Mouse (Mus musculus) testis, adult 2 months (tissue): ENCODE results near the gene Magi2. TPM values are rescaled to one million over a fixed set of nuclear protein-coding genes. Genes with fewer than 3 reads are reported as not detected.

ENCODE experiments used
- H3K27ac ChIP-seq: fragments of 200-500 bp; 2 replicates; pipeline ENCODE4 v1.5.1; 2012; ENCODE audit warnings: low read depth, low read length; ENCODE audit not compliant: control insufficient read depth, insufficient read depth
- H3K27me3 ChIP-seq: fragments of 200-500 bp; 2 replicates; pipeline ENCODE4 v1.6.1; 2012; ENCODE audit warnings: mild to moderate bottlenecking, low read length, moderate library complexity; ENCODE audit not compliant: control insufficient read depth, insufficient read depth
- H3K36me3 ChIP-seq: fragments of 200-500 bp; 2 replicates; pipeline ENCODE4 v1.6.1; 2012; ENCODE audit warnings: mild to moderate bottlenecking, low read length; ENCODE audit not compliant: control insufficient read depth, insufficient read depth
- H3K4me1 ChIP-seq: fragments of 200-500 bp; 2 replicates; pipeline ENCODE4 v1.6.1; 2012; ENCODE audit warnings: low read length; ENCODE audit not compliant: control insufficient read depth, insufficient read depth
- H3K4me3 ChIP-seq: fragments of 200-500 bp; 2 replicates; pipeline ENCODE4 v1.5.1; 2012; ENCODE audit warnings: low read depth, mild to moderate bottlenecking, low read length, moderate library complexity, mixed read lengths; ENCODE audit not compliant: control insufficient read depth
- CTCF ChIP-seq: fragments of 200-500 bp; IDR thresholded peaks from 2 replicates; pipeline ENCODE4 v1.5.1; 2012; ENCODE audit warnings: low read depth, mild to moderate bottlenecking, inconsistent platforms, low read length, moderate library complexity; ENCODE audit not compliant: control insufficient read depth, insufficient read depth, insufficient replicate concordance
- POLR2A ChIP-seq: fragments of 200-500 bp; IDR thresholded peaks from 2 replicates; pipeline ENCODE4 v1.6.1; 2012; ENCODE audit warnings: low read depth, mild to moderate bottlenecking, inconsistent platforms, low read length, moderate library complexity; ENCODE audit not compliant: control insufficient read depth
- polyA plus RNA-seq: library from polyadenylated mRNA; depleted of rRNA; stranded (reverse); fragments of >200 nt; gene quantifications from 2 replicates; pipeline ENCODE4 v1.2.3, GENCODE M21; 2012

Magi2 gene
- polyA plus RNA-seq, 1 experiment: 6.3 TPM

- Histone ChIP-seq H3K36me3 (no peaks in the 10 kb centered on the region), H3K4me3 (no peak overlapping the region), H3K4me1 (no peaks in the 10 kb centered on the region), H3K27ac (no peak overlapping the region), H3K27me3 (no peaks in the 10 kb centered on the region)
- TF ChIP-seq POLR2A: no peak
- TF ChIP-seq CTCF: no peak
These were observed 1048.8 kb downstream of the Magi2 start for GRCm38 (mm10) chr5:20275632-20276031.

DNA sequence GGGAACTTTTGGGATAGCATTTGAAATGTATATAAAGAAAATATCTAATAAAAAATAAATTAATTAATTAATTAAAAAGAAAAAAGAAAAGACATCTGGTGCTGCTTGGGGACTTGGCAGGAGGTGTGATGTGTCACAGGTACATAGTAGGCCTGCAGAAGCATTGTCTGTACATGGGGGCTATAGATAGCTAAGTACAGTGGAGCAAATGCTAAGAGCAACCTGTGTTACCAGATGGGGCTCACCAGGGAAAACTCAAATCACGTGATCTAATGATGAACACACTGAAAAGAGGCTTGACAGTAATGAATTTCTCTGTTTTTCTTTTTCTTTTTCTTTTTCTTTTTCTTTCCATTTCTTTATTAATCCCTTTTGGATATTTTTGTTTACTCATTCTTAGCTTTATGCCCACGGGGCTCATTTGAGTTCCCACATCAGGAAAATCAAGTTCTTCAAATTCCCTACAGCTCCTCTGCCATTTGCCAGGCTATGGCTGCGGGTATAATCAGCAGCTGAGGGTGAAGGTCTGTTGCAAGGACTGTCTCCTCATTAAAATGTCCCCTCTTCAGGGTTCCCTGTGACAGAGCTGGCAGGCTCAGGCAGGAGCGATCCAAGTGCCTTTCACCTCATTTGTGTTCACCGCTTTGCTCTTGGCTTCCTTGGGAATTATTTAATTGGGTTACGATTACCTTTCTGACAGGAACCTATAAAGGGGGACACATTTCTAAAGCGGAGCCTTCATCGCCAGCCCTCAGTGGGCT is 1058.4 kb downstream of the Magi2 start:
- no peaks in the 10 kb centered on the region for H3K36me3 ChIP-seq
- no peaks in the 10 kb centered on the region for H3K27me3 ChIP-seq
- no peaks in the 10 kb centered on the region; the same call in 1 of the 2 replicates for H3K4me1 ChIP-seq
- H3K27ac ChIP-seq: no peak overlapping the region
- TF ChIP-seq POLR2A: no peak
- TF ChIP-seq CTCF: no peak
- H3K4me3 ChIP-seq: no peak overlapping the region

DNA sequence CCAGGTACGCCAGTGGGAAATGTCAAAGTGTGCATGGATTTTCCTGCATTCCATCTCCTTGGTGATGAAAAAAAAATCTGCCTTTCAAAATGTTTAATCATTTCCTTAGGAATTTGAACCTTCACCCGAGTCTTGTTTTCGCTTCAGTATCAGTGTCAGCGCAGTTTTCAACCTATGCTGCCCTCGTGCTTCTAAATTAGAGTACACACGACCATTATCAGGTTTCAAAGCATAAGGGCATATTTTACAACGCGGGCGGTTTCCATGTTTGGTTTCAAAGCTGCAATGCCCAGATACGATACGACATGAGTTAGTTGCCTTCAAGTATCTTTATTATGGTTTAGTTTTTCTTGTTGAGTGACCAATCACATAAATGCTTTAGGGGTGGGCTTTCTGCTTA is 1067.7 kb downstream of the Magi2 start:
- H3K4me1 ChIP-seq: no peaks in the 10 kb centered on the region
- H3K27ac ChIP-seq: no peak overlapping the region
- H3K27me3 ChIP-seq: no peaks in the 10 kb centered on the region
- no peak overlapping the region for H3K4me3 ChIP-seq
- no peaks in the 10 kb centered on the region for H3K36me3 ChIP-seq
- TF ChIP-seq POLR2A (no peak), CTCF (no peak)

DNA sequence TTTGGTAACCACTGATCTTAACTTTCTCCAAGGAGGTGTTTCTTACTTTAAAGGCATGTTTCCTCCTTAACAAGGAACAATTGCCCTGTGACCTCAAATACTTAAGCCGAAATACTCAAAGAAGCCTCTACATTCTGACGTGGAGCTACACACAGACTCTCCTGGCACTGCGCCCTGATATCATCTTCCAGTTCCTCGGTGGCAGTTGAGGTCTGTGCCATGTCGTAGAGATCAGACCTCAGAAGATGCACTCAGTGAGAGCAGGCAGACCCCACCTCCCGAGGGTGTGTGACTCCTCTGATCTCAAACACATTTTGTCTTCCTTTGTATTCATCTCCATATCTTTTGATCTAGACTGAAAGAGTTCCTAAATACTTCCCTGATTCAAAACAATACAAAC is 1073.0 kb downstream of the Magi2 start:
- no peak for TF ChIP-seq CTCF
- TF ChIP-seq POLR2A: no peak
- Histone ChIP-seq H3K27me3 (no peaks in the 10 kb centered on the region), H3K4me1 (no peaks in the 10 kb centered on the region), H3K4me3 (no peak overlapping the region), H3K27ac (no peak overlapping the region), H3K36me3 (no peaks in the 10 kb centered on the region)

GRCm38 (mm10) chr5:20303056-20303965 is 1076.5 kb downstream of the Magi2 start:
- no peak overlapping the region for H3K27ac ChIP-seq
- TF ChIP-seq CTCF (no peak), POLR2A (no peak)

GRCm38 (mm10) chr5:20320970-20321369 is 1094.1 kb downstream of the Magi2 start:
- no peak for TF ChIP-seq POLR2A
- TF ChIP-seq CTCF: no peak
- Histone ChIP-seq H3K4me3 (no peak overlapping the region), H3K36me3 (no peaks in the 10 kb centered on the region), H3K27ac (no peak overlapping the region), H3K27me3 (no peaks in the 10 kb centered on the region), H3K4me1 (no peaks in the 10 kb centered on the region)

More at GRCm38 (mm10) chr5:20303056-20303965, 1076.5 kb downstream of the Magi2 start:
- no peak overlapping the region for H3K4me3 ChIP-seq
- H3K4me1 ChIP-seq: no peaks in the 10 kb centered on the region
- H3K27me3 ChIP-seq: no peaks in the 10 kb centered on the region
- no peaks in the 10 kb centered on the region for H3K36me3 ChIP-seq

DNA sequence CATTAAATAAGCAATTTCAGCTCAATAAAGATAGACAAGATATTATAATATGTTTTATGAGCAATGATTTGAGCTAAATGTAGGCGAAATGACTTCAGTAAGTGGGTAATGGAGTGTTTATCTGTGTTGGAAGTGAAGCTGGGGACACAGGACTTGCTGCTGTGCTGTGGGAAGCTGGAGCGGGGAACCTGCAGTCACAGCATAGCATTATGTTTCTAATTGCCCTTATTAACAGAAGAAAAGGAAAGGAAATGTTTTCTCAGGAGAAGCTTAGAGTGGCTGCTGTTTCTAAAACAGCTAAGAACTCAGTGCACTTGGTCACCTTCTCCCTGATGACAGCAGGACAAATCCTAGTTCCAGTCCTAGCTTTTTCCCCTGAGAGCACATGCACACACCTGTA is 1098.5 kb downstream of the Magi2 start:
- no peaks in the 10 kb centered on the region for H3K4me1 ChIP-seq
- TF ChIP-seq CTCF: no peak
- no peak for TF ChIP-seq POLR2A
- H3K27ac ChIP-seq: no peak overlapping the region
- no peaks in the 10 kb centered on the region for H3K27me3 ChIP-seq
- H3K36me3 ChIP-seq: no peaks in the 10 kb centered on the region
- no peak overlapping the region for H3K4me3 ChIP-seq
